Mouse (Mus musculus) forebrain, postnatal 0 days (tissue): Measurements from ENCODE around the gene Sypl. TPM values are rescaled to one million over a fixed set of nuclear protein-coding genes. Genes with fewer than 3 reads are reported as not detected.

ENCODE experiments used
- ATAC-seq: fragments of 200-750 bp; cut with Nextera tagmentation; 2 replicates; pipeline ENCODE4 v1.8.0; 2017; ENCODE audit warnings: mild to moderate bottlenecking, moderate library complexity
- DNase-seq: peaks from one replicate; pipeline ENCODE4 v3.0.0-alpha.2; 2015
- H3K27ac ChIP-seq: fragments of 300-500 bp; sonication (generic); 2 replicates; pipeline ENCODE4 v1.5.1; 2014; ENCODE audit warnings: low read depth, mild to moderate bottlenecking, antibody characterized with exemption, low read length, moderate library complexity, mixed read lengths
- H3K27me3 ChIP-seq: fragments of 300-500 bp; sonication (generic); 2 replicates; pipeline ENCODE4 v1.6.1; 2014; ENCODE audit warnings: mild to moderate bottlenecking, low read length, mixed read lengths; ENCODE audit not compliant: insufficient read depth
- H3K36me3 ChIP-seq: fragments of 300-500 bp; sonication (generic); 2 replicates; pipeline ENCODE4 v1.6.1; 2014; ENCODE audit warnings: mild to moderate bottlenecking, moderate library complexity; ENCODE audit not compliant: insufficient read depth
- H3K4me1 ChIP-seq: fragments of 300-500 bp; sonication (generic); 2 replicates; pipeline ENCODE4 v1.6.1; 2014; ENCODE audit warnings: antibody characterized with exemption; ENCODE audit not compliant: insufficient read depth
- H3K4me2 ChIP-seq: fragments of 300-500 bp; sonication (generic); 2 replicates; pipeline ENCODE4 v1.6.1; 2014; ENCODE audit warnings: low read depth, mild to moderate bottlenecking, moderate library complexity
- H3K4me3 ChIP-seq: fragments of 300-500 bp; sonication (generic); 2 replicates; pipeline ENCODE4 v1.5.1; 2014; ENCODE audit warnings: low read depth, low read length, mixed read lengths
- H3K9ac ChIP-seq: fragments of 300-500 bp; sonication (generic); 2 replicates; pipeline ENCODE4 v1.6.1; 2014; ENCODE audit warnings: mild to moderate bottlenecking
- H3K9me3 ChIP-seq: fragments of 300-500 bp; sonication (generic); 2 replicates; pipeline ENCODE4 v1.6.1; 2016; ENCODE audit warnings: low read length
- CTCF ChIP-seq: sonication (generic); IDR thresholded peaks from 2 replicates; pipeline ENCODE4 v1.5.1; 2016; ENCODE audit warnings: antibody characterized with exemption, control low read depth, low read depth
- WGBS: fragments of 180-500 bp; shearing (Covaris S2); extraction: QIAGEN DNeasy Blood & Tissue Kit; methylation state at CpG from one replicate; pipeline ENCODE4 v1.1.7; 2014; 5-methylcytosine and 5-hydroxymethylcytosine counted together
- polyA plus RNA-seq: library from polyadenylated mRNA; unstranded; fragments of >200 nt; fragmentation: Nextera tagmentation; extraction: Ambion mirVana; gene quantifications from 2 replicates; pipeline ENCODE4 v1.2.1, GENCODE M21; 2015
- total RNA-seq: library from RNA; depleted of rRNA; stranded (reverse); fragments of >200 nt; gene quantifications from 2 replicates; pipeline ENCODE4 v1.2.3, GENCODE M21; 2014

Sypl gene
- total and polyA plus RNA-seq, 2 experiments from 2014 or later: 21.3 to 40.1 TPM

- no peaks in the 10 kb centered on the region for H3K27me3 ChIP-seq
- H3K9ac ChIP-seq: no peak overlapping the region
- no peak for TF ChIP-seq CTCF
- no peak for ATAC-seq
- no peaks in the 10 kb centered on the region for H3K4me1 ChIP-seq
- no peaks in the 10 kb centered on the region for H3K36me3 ChIP-seq
- whole genome bisulfite sequencing: 65% methylated on average over 3 of the region's 3 CpGs
- no peak overlapping the region for H3K4me3 ChIP-seq
- no peak for DNase-seq
- no peaks in the 10 kb centered on the region for H3K9me3 ChIP-seq
- H3K27ac ChIP-seq: no peak overlapping the region
- no peak overlapping the region for H3K4me2 ChIP-seq
Observed at GRCm38 (mm10) chr12:32943951-32944350, 9.7 kb upstream of the Sypl start.

- no peak for ATAC-seq
- no peak overlapping the region for H3K4me2 ChIP-seq
- H3K4me1 ChIP-seq: no peaks in the 10 kb centered on the region
- no peak overlapping the region for H3K9ac ChIP-seq
- no peak overlapping the region for H3K27ac ChIP-seq
- no peak for DNase-seq
- 74% methylated on average over 8 of the region's 8 CpGs for WGBS
- TF ChIP-seq CTCF: no peak
- H3K36me3 ChIP-seq: no peaks in the 10 kb centered on the region
- H3K9me3 ChIP-seq: no peaks in the 10 kb centered on the region
- no peak overlapping the region for H3K4me3 ChIP-seq
- H3K27me3 ChIP-seq: no peaks in the 10 kb centered on the region
Observed at GRCm38 (mm10) chr12:32944884-32945454, 8.7 kb upstream of the Sypl start.

- H3K27ac ChIP-seq: no peak overlapping the region
- ATAC-seq (no peak), DNase-seq (no peak)
- H3K4me3 ChIP-seq: no peak overlapping the region
- H3K36me3 ChIP-seq: no peaks in the 10 kb centered on the region
- H3K4me1 ChIP-seq: no peaks in the 10 kb centered on the region
- TF ChIP-seq CTCF: no peak
- no peaks in the 10 kb centered on the region for H3K27me3 ChIP-seq
- 79% methylated on average over 4 of the region's 4 CpGs for WGBS
- H3K4me2 ChIP-seq: no peak overlapping the region
- no peak overlapping the region for H3K9ac ChIP-seq
- no peaks in the 10 kb centered on the region for H3K9me3 ChIP-seq
Observed at GRCm38 (mm10) chr12:32946376-32946775, 7.3 kb upstream of the Sypl start.

DNA sequence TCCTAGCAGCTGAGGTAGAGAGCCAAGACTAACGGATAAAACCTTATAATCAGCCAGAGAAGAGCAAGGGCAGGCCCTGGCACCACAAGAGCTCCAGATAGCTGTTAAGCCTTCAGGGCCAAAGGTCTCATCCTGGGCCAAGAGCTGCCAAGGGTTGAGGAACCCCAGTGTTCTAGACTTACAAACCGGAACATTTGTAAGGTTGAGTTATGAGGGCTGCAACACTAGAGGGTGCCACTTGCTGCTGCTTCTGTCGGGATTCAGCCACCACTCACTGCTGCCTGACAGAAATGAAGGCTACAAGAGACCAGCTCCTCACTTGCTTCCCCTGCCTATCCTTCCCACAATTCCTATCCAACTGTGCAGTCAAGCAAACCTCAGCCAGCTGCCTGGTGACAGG lies 1.3 kb upstream of the Sypl start:
- H3K4me1 ChIP-seq: peaks cover 6% of the 10 kb centered on the region
- DNase-seq (peak; percentile 6), ATAC-seq (no peak)
- H3K9me3 ChIP-seq: no peaks in the 10 kb centered on the region
- H3K4me2 ChIP-seq: no peak overlapping the region
- H3K36me3 ChIP-seq: no peaks in the 10 kb centered on the region
- H3K27me3 ChIP-seq: no peaks in the 10 kb centered on the region
- WGBS: 34% methylated on average over 3 of the region's 3 CpGs
- TF ChIP-seq CTCF: peak; percentile 45
- H3K9ac ChIP-seq: no peak overlapping the region
- H3K4me3 ChIP-seq: no peak overlapping the region
- H3K27ac ChIP-seq: no peak overlapping the region

DNA sequence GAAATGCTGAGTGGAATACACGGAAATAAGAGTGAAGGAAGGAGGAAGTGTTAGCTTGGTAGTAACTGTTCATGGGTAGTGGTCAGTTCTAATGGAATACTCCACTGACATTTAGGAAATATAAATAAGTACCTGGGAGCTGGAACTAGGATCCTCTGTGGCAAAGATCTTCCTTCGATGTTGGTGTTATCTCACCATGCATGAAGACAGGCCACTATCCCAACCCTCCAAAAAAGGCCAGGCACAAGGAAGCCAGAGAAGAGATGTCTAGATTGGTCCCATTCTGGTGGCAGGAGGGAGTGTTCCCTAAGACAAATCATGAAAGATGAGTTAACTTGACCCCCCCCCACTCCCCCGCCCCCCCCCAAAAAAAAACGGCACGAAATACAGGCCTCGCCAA lies 625 bp upstream of the Sypl start:
- H3K4me2 ChIP-seq: peak overlapping the region; percentile 77
- H3K27me3 ChIP-seq: no peaks in the 10 kb centered on the region
- ATAC-seq: no peak
- DNase-seq: no peak
- peaks cover 6% of the 10 kb centered on the region for H3K4me1 ChIP-seq
- 20% methylated on average over 6 of the region's 6 CpGs for WGBS
- no peaks in the 10 kb centered on the region for H3K36me3 ChIP-seq
- H3K27ac ChIP-seq: peak overlapping the region; percentile 91
- H3K9ac ChIP-seq: peak overlapping the region; percentile 81
- peak overlapping the region; percentile 65 for H3K4me3 ChIP-seq
- H3K9me3 ChIP-seq: no peaks in the 10 kb centered on the region
- no peak for TF ChIP-seq CTCF

DNA sequence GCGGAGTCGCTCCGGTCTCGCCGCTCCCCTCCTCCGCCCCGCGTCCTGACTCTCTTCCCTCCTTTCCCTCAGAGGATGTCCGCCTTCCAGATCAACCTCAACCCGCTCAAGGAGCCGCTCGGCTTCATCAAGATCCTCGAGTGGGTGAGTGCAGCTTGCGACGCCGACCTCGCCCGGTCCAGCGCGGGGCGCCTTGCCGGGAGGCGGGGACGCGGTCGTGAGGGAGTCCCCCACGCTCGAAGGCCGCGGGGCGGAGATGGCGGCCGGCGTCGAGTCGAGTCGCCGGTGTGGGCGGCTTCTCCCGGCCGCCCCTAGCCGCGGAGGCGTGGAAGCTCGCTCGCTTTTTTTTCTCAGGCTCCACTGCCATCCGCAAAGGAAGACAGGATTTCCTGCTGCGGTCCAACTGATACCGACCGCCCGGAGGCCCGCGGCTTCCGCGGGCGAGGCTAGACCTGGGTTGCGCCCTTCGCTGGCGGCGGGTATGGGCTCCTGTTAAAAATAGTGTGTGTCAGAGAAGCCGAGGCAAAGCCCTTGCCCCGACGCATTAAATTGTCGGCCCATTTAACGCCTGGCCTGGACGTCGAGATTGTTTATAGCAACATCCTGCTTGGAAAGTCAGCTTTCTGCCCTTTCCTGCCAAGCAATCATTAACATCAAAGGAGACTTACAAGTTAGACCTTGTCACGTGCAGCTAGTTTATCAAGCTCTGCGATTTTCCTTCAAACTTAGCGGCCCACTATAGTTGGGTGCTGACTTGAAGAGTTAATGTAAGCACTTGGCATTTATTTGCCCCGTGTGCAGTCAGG lies 728 bp downstream of the Sypl start:
- DNase-seq: no peak

GRCm38 (mm10) chr12:32955037-32955436 lies 1.3 kb downstream of the Sypl start:
- no peaks in the 10 kb centered on the region for H3K36me3 ChIP-seq
- 2% methylated on average over 8 of the region's 8 CpGs for WGBS
- H3K9me3 ChIP-seq: no peaks in the 10 kb centered on the region
- H3K4me2 ChIP-seq: peak overlapping the region; percentile 77
- H3K9ac ChIP-seq: peak overlapping the region; percentile 81
- peaks cover 6% of the 10 kb centered on the region for H3K4me1 ChIP-seq
- H3K27ac ChIP-seq: no peak overlapping the region
- DNase-seq (no peak), ATAC-seq (no peak)
- H3K4me3 ChIP-seq: peak overlapping the region; percentile 65
- no peak for TF ChIP-seq CTCF
- H3K27me3 ChIP-seq: no peaks in the 10 kb centered on the region

More for the DNA sequence above, 728 bp downstream of the Sypl start:
- no peaks in the 10 kb centered on the region for H3K27me3 ChIP-seq
- ATAC-seq: peak; percentile 68
- H3K27ac ChIP-seq: peak overlapping the region; percentile 91
- TF ChIP-seq CTCF: 0 out of 2 replicates have a peak, but pooled peaks have one; percentile 26
- no peaks in the 10 kb centered on the region for H3K36me3 ChIP-seq
- H3K9ac ChIP-seq: peak overlapping the region; percentile 81
- H3K4me3 ChIP-seq: peak overlapping the region; percentile 65
- 2% methylated on average over 71 of the region's 71 CpGs for WGBS
- peak overlapping the region; percentile 77 for H3K4me2 ChIP-seq
- H3K4me1 ChIP-seq: peaks cover 6% of the 10 kb centered on the region
- H3K9me3 ChIP-seq: no peaks in the 10 kb centered on the region
